Mouse (Mus musculus): Measurements from ENCODE around the gene Gm12216. TPM values are rescaled to one million over a fixed set of nuclear protein-coding genes. Genes with fewer than 3 reads are reported as not detected.

Gm12216 gene
- polyA plus RNA-seq, 2 experiments from 2014 or later = 24.2 to 36.5 TPM

GRCm38 (mm10) chr11:53821230-53821944, 37.7 kb downstream of the Gm12216 start:
- no peak for ATAC-seq

DNA sequence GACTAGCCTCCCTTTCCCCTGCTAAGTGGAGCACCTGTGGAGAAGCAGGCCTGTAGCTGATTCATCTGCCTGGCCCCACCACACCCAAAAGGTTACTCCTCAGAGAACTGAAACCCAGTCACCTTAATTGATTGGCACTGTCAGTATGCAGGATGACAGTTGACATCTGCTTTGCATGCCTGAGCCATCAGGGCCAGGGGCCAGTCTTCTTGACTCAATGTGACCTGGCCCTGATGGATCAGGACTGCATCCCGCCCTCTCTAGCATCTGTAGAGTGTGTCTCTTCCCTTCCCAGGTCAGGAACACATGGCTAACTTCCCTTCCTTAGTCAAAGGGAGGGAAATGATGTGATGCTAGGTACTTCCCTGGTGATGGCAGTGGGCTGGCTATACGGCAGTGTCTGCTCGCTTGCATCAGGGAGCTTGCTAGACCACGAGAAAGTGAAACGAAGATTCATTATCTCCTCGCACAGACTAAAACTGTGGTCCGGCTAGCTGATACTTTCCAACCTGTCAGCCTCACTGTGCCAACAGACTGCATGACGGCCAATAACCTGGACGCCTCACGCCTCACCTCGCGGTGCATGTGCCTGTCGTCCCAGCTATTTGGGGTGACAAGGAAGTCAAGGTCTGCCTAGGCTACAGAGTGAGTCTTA, 38.4 kb downstream of the Gm12216 start:
- no peak for ATAC-seq

DNA sequence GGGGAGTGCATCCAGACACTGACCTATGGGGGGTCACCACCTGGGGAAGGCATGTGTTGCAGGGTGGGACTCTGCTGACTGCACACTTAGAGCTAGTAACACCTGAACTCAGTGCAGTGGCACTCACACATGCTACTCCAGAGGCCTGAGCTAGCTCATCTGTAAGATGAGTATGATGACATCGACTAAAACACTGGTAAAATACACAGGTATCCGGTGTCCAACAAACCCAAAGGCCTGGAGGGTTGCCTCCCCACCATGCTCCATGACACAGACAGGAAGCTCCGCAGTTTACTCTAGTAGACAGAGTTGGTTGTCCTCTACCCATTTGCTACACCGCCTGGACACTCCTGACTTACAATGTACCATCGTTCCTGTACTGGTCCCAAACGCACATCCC, 39.5 kb downstream of the Gm12216 start:
- ATAC-seq = no peak

- ATAC-seq = no peak
Observed at GRCm38 (mm10) chr11:53818794-53819193, 40.3 kb downstream of the Gm12216 start.

DNA sequence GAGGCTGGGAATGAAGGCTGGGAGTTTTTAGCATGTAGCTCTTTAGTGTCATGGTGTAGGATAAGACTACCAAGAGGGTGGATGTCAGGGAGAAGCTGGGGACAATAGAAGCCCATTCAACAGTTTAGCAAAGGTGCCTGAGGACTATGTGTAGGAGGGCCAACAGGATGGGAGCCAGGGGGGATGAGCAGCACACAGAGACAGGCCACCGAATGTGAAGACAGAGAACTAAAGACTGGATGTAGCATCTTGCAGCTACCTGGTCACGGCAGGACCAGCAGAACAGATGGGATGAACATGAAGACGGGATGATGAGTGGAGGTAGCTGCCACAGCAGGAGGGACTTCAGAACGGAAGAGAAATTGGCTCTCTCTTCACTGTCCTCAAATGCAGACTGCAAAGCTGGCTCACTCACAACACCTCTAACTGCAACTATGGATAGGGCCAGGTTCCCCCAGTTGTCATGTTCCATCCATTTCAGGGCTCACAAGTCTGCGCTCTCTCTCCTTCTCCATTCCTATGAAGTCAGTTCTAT, 42.1 kb downstream of the Gm12216 start:
- ATAC-seq = no peak

DNA sequence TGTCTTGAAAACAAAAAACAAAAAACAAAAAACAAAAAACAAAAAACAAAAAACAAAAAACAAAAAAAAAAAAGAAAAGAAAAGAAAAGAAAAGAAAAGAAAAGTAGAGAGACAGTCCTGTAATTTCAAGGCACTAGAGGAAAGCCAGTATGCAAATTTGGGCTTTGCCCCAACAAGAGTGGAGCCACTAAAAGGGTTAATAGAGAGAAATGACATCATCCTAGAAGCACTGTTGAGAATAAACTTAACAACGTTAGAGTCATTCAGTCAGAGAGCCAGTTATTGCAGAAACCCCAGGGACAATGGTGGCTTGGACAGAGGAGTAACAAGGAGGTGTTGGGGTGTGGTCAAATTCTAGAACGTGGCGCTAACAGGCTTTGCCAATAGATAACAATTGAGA, 44.2 kb downstream of the Gm12216 start:
- ATAC-seq = no peak

- no peak for ATAC-seq
Observed at GRCm38 (mm10) chr11:53813001-53813868, 45.8 kb downstream of the Gm12216 start.

GRCm38 (mm10) chr11:53811312-53811711, 47.7 kb downstream of the Gm12216 start:
- ATAC-seq = no peak

DNA sequence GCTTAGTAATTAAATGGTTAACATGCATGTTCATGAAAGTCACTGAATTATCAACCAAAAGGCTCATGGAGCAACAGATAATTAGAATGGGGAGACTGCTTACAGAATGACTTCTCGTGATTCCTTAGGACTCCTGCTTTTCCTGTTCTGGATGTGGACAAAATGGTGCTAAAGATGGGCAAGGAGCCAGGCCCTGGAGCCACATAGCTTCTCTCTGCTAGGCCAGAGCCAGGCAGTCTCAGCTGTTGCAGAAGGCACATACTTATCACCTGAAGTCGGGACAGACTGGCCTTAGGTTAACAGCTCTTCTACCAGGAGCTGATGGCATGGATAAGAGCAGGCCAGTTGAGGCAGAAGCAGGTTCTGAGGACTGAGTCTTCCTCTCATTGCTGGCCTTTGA, 48.3 kb downstream of the Gm12216 start:
- ATAC-seq = no peak

DNA sequence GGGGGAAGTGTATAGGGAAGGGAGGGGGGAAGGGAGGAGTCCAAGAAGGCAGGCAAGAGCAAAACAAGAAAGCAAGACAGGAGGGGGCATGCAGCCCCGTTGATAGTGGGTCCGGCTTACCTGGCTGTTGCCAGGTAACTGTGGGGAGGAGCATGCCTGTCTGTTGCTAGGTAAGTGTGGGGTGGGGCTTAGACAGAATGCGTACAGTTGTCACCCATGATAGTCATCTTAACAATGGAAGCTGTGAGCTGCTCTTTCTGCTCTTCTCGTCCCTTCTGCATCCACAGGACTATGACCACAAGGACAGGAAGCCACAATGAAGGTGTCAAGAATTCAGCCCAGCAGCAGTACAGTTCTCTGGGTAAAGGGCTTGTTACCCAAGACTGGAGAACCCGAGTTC, 48.9 kb downstream of the Gm12216 start:
- ATAC-seq = peak; percentile 19

DNA sequence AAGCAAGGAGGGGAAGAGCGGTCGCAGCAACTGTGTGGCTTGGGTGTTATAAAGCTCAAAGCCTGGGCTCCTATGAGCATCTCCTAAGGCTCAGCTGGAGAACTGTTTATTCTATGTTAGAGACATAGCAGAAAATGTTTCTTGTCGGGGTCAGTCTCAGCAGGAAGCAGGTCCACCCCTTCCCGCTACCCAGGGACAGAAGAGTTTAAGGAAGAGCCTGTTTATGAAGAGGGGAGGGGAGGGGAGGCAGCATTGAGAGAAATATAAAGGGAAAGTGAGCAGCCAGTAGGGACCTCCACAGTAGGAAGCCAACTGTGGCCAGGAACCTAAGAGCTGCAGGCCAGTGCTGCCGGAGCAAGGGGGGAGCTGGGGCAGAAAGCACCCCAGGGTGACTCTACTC, 49.7 kb downstream of the Gm12216 start:
- no peak for ATAC-seq

GRCm38 (mm10) chr11:53805786-53806185, 53.3 kb downstream of the Gm12216 start:
- ATAC-seq = no peak

DNA sequence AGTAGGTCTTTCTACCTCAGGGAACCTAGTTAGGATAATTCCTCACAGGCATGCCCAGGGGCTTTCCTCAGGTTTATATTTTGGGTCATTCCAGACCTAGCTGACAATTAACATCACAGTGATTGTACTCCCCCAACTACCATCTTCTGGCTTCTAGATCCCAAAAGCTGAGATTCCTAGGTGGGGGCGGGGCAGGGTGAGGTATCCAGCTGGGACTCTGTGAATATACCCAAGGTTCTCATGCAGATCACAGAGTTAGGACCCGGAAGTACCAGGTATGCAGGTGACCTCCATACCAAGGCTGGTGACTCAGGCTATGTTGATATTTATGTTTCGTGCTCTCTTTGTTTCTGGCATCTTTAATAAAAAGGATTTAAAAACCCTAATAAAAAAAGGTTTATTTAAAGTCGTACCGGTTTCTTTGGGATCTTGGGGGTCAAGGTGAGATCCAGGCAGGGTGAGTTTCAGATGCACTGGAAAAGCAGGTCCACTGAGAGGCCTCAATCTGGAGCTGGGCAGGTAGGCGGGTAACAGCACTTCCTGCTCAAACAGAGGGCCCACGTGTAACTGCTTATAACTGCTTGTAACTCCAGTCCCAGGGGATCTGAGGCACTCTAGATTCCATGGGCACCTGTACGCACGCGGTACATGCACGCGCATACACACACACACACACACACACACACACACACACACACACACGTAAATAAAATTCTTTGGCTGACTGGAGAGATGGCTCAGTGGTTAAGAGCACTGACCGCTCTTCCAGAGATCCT, 54.3 kb downstream of the Gm12216 start:
- ATAC-seq = no peak

GRCm38 (mm10) chr11:53803494-53803893, 55.6 kb downstream of the Gm12216 start:
- ATAC-seq = peak; percentile 18

DNA sequence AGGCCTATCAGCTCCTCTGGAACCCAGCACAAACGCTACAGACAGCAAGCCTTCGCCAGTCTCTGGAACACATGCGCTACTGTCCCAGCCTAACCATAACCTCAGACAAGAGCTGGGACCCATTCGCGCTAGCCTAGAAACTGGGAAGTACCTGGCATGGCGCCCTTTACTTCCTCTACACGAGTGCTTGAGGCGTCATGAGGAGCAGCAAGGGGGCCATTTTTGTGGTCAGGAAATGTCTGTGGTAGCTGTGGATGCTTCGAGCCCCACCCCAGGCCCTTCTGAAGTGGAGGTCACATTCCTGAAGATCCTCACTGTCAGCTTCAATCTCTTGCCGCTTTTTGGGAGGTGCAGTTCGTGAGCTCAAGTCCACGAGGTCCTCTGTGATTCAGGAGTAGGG, 56.0 kb downstream of the Gm12216 start:
- ATAC-seq = peak; percentile 74

GRCm38 (mm10) chr11:53800975-53801374, 58.1 kb downstream of the Gm12216 start:
- ATAC-seq = no peak

DNA sequence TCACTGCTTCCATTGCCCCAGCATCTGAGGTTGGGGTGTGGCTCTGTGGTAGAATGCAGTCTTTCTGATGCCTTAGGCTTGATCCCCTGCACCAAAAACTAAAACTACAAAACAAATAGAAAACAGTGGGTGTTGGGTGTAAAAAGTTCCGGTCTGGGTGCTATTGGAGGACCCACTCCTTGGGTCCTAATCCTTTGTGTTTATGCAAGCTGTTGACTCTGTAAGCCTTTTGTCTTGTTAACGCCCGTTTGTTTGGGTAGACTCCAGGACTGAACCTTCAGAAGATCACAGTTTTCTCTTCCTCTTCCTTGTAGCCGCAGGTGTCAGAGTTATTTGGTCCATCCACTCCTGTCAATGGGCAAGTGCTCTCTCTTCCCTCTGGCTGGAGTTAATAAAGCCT, 59.0 kb downstream of the Gm12216 start:
- no peak for ATAC-seq

DNA sequence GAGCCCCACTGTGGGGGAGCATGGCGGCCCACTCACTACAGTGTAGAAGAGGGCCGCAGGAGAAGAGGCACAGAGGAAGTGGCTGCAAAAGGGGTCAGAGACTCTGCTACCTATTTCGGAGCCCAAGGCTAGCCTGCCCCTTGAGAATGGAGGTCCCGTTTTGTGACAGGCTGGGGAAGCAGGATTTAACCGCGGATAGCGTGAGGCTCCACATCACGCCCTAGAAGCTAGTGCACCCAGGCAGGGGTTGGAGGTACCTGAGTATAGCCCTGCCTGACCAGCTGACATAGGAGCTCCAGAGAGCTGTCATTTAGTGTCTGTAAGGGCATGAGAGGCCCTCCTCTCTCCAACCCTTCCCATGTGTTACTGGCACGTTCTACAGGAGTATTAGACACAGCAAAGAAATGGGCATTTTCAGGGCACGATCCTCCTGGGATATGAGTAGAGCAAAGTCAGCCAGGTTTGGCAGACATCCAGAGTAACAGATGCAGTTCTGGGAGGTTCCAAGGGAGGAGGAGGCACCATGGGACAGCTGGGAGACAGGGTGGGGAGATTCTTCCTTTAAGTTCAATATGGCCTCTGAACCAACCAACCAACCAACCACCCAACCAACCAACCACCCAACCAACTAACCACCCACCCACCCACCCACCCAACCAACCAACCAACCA, 60.9 kb downstream of the Gm12216 start:
- no peak for ATAC-seq

GRCm38 (mm10) chr11:53797386-53797920, 61.6 kb downstream of the Gm12216 start:
- ATAC-seq = no peak

DNA sequence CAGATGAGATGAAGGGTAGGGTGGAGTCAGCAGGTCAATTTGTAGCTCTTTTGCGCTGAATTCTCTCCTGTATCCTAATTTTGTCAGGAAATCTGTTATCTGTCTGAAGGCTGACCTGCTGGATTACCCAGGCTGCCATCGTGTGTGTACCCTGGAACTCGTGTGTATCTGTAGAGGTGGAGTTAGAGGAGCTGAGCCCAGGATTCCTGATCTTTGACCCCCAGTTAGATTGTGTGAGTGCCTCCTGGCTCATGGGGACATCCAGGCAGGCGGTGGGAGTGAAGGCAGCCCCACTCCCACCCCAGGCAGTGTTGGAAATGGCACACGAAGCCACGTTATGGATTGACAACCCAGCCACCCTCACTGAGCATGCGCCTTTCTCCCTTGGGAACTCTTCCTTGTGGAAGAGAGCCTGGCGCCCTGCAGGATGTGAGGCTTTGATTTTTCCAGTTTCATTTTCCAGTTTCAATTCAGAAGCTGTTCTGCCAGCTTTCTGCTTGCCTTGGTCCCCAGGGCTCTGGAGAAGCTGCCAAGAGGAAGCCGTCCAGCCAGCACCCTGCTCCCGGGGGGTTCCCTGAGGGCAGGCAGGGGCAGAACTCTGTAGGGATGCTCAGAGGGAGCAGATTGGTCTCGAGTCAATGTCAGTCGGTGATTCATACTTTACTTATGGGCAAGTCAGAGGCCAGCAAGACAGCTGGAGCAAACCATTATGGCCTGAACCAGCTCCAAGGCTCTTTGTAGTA, 62.5 kb downstream of the Gm12216 start:
- ATAC-seq = no peak

GRCm38 (mm10) chr11:53795813-53796212, 63.2 kb downstream of the Gm12216 start:
- ATAC-seq = no peak

All from activated CD4-positive, CD25-positive, alpha-beta regulatory T cell, adult 4 months (primary cell).